Mouse (Mus musculus) granulocyte monocyte progenitor cell, adult 5-6 weeks (primary cell): ENCODE data around the gene Gpr174. TPM values are rescaled to one million over a fixed set of nuclear protein-coding genes. Genes with fewer than 3 reads are reported as not detected.
"Not testable (repeated sequence)": the region's sequence is repeated elsewhere in the genome, so short reads cannot be mapped to it uniquely, and the experiment has no call there.

ENCODE experiments used
- ATAC-seq: replicated peaks from 2 replicates; pipeline ENCODE4 v1.8.0; 2016; ENCODE audit warnings: mild to moderate bottlenecking, moderate TSS enrichment, inconsistent platforms; ENCODE audit not compliant: poor library complexity, severe bottlenecking
- total RNA-seq, 2 experiments: library from RNA; stranded (forward) in 1 of 2; stranded (reverse) in 1 of 2; fragments of 200-712, 200-1000 nt in 1 of 2; fragments of >200 nt in 1 of 2; fragmentation: Nextera tagmentation in 1 of 2; gene quantifications; 2 replicates each; pipeline ENCODE4 v1.2.3; 2014 to 2017

The Gpr174 gene
- 0.09 TPM in 1 of 2 replicates, not detected in the other for total RNA-seq (2014; fragmentation: Nextera tagmentation)
- not detected in 2 replicates for total RNA-seq (2017)

DNA sequence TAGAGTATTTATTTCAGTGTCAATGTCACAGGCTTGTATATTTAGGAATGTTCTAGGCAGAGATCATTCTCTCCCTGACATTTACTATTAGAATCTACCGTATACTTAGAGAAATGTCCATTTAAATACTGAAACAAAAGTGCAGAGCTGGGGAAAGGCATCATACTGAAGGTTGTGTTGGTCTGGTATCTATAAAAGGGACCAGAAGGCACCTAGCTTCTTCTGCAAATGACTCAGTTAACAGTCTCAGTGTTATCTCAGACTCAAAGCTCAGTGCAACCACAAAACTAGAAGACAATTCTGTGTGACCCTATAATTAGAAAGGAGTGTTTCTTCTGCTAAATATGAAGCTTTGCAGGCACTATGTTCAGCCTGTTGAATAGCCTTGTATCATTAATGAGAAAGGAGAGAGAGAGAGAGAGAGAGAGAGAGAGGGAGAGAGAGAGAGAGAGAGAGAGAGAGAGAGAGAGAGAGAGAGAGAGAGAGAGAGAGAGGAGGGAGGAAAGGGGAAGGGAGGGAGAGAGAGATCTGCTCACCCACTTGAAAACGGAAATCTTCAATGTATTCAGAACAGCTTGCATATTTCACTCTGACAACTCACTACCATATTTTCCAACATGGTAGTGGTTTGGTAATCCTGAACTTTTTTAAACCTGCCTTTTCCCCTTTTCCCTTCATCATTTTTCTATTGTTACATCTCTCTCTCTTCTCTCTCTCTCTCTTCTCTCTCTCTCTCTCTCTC, at the start of gene Gpr174:
Gpr174 (plus strand) TSS at position 393 of the 742 bp plus-strand sequence.
- no peak for ATAC-seq

DNA sequence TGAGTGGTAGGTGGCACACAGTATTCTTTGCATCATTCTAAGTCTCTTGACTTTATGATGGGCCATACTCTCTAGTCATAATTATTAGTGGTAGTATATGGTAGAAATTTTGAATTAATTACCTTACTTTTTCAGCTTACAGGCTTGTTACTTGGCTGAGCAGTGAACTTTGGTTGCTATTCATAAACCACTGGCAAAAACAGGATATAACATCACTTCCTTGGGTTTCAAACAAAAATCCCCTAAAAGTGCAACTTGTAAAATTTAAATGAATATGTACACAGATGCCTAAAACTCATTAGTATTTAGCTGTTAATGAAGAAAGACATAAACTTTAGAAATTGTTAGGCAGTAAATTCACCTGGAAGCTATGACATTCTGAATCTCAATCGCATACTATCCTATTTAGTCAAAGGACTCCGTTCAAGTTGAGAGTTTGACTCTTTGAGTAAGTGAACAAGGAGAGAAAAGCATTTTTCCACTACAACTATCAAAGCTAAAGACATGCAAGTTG, 38.0 kb upstream of the Gpr174 start:
- ATAC-seq: no peak

DNA sequence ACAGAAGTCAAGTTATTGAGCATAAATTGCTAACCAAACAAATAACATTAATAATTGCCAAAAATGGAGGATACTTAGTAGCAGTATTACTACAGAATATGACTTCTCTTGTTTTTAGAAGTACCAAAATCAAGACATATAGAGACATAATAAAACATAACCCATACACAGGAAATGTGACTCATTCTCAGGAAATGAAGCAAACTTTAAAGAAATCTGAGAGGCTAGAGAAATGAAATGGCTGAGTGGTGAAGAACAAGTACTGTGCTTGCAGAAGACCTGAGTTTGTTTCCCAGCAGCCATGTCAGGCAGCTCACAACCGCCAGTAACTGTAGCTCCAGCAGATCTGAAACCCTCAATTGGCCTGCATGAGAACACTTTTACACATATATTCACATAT, 30.8 kb upstream of the Gpr174 start:
- ATAC-seq: peak; percentile 44; the same call in 1 of the 2 replicates

DNA sequence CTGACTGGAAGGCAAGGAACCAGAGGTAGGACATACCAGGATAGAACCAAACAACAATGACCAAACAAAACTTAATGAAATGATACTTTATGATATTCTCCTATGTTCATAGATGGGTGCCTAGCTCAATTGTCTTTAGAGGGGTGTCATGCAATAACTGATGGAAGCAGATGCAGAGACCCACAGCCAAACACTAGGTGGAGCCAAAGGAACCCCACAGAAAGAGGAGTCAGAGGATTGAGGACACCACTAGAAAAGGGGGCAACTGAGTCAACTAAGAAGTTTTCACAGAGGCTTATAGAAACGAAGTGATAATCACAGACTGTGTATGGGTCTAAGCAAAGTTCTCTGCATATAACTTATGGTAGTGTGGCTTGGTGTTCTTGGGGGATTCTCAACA, 24.5 kb upstream of the Gpr174 start:
- ATAC-seq: no peak

DNA sequence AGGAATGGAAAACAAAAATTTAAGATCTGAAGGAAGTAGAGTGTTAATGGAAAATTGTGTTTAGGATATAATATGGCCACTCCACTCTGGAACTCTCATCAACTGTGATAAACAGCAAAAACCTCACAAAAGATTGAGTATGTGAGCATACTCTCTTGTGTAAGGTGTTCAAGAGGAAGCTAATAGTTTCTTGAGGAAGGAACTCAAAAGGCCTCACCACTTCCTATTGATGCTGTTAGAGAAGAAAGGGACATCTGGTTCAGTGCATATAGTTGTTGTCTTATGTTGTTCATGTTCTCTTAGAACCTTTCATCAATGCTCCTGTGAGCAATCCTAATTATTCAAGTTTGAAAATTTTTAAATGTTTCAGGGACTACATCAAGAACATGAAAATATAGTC, 21.0 kb upstream of the Gpr174 start:
- peak; percentile 89 for ATAC-seq

DNA sequence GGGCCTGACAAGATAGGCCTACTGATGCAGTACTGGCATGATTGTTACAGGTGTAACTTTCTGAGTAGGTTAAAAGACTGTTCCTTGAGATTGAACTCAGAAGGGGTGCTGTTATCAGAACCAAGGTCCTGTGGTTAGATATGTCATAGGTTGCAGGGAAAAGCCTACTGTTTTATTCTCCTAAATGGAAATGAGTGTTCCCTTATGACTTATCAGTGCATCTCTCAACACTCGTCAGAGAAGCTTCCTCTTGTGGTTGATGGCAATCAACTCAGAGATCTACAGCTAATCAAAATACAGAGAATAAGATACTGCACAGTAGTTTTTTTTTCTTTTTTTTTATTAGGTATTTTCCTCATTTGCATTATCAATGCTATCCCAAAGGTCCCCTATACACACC, 19.2 kb upstream of the Gpr174 start:
- no peak for ATAC-seq

DNA sequence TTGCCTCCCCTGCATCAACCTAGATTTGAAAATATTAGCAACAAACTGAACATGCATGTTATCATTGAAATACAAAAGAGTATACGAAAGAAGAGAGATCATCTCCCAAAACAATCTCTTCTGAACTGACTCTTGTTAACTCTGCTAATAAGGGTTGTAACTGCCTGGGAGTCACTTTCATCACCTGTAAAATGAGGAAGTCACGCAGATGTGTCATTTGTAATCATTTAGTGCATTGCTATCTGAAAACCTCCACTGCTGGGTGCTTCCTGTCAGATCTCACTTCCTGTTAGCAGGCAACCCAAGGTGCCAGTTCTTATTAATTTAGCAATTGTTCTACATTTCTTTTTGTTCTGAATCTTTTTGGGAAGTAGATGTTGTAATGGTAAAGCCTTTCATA, 5.3 kb upstream of the Gpr174 start:
- ATAC-seq: peak; percentile 98

DNA sequence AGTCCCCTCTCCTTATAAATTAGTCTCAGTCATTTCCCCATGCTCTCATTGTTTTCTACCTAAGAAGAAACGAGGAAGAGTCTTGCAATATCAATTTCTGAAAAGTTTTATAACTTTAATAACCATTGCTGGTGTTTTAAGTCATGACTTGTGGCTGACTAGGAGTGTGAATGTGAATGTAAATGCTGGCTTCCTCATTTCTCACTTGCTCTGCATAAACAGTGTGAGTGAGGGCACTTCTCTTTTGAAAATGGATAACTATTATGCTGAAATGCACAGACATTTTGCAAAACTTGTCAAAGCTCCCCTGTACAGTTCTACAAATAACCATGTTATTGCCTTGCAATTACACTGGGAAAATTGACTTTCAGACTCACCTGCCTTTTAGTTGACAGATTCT, 8.9 kb downstream of the Gpr174 start:
- ATAC-seq: peak; percentile 94

DNA sequence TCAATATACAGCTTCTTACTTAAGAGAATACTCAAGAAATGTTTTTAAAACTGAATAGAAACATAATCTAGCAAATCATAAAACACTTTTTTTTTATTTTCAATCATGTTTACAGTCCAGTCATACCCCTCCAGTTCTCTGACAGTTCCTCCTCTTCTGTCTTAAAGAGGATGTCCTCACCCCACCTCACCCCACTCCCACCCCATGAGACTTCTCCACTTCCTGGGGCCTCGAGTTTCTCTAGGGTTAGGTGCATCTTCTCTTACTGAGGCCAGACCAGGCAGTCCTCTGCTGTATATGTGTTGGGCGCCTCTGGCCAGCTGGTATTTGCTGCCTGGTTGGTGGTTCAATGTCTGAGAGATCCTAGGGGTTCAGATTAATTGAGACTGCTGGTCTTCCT, 21.9 kb downstream of the Gpr174 start:
- no peak for ATAC-seq

DNA sequence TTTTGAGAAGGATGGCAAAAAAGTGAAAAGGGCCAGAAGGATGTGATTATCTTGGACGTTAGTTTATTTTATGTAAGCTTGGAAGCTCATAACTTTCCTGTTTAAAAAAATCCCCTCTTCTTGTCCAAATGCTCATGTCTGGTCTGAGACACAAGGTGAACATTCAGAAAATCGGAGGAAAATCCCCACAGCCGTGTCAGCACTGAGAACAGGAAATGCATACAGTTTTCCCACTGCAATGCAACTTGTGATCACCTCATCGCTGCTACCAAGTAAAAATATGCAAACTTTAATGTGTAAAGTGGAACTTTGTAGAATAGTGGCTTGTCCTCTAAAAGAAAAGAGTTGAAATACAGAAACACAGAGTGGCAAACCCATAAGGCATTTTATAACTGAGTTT, 28.5 kb downstream of the Gpr174 start:
- ATAC-seq: no peak

DNA sequence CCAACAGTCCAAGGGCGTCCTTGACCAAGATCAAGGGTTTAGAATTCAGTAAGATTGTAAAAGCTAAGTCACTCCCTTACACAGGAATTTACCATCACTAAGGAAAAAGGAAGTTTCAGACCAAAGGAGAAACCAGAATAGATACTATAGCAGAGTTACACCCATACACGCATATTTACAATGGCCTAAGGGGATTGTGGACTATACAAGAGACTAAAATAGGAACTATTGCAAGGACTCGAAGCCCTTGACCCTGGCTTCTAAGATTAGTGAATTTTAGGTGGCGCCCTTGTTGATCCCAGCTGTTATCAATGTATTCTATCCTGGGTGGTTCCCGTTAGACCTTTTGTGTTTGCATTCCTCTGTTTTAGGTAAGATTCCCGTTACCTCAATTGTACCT, 42.2 kb downstream of the Gpr174 start:
- not testable (repeated sequence) for ATAC-seq

DNA sequence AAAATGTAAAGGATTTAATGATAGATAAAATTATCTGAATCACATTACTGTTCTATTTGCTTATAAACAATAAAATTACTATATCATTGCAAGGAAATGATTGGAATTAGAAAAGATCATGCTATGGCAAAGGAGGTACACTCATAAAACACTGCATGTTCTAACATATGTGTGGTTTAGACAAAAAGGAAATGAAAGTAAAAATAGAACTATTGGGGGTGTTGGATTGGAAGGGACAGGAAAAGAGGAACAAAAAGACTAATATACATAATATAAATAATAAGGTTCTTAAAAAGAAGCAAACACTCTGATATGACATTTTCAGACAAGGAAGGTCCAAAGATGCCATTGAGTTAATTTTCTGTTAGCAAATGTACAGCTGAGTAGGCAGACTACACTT, 43.1 kb downstream of the Gpr174 start:
- peak; percentile 96 for ATAC-seq

DNA sequence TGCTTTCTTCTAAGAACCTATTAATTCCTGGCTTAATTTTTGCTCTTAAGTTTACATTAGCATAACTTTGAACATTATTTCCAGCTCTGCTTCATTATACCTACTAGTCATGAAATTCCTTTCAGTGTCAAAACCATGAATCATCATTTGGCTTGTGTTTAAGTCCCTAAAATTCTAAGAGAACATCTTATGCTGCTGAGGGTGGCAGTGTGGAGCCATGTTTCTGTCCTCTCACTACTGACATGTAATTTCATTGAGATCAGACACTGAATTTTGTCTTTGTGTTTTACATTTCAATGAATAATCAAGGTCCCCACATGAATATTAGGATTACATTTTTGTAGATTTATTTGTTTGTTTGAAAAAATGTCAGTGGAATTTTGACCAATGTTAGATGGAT, 50.8 kb downstream of the Gpr174 start:
- no peak for ATAC-seq

DNA sequence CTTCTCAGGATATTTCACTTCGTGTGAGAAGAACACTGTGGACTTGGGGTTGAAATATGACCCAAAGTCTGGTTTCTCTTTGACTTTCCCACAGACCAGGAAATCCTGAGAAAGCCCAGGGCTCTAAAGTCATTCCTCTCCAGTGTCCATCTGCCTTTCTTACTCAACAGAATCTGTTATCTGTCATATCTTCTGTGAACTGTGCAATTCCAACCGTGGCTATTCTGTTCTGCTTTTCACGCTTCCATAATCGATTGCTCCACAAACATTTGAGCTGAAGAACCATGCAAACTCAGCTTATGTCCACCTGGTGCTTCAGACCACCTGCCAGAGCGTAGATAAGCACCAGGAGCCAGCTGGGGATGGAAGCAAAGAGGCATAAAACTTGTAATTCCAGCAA, 56.9 kb downstream of the Gpr174 start:
- ATAC-seq: peak; percentile 84

DNA sequence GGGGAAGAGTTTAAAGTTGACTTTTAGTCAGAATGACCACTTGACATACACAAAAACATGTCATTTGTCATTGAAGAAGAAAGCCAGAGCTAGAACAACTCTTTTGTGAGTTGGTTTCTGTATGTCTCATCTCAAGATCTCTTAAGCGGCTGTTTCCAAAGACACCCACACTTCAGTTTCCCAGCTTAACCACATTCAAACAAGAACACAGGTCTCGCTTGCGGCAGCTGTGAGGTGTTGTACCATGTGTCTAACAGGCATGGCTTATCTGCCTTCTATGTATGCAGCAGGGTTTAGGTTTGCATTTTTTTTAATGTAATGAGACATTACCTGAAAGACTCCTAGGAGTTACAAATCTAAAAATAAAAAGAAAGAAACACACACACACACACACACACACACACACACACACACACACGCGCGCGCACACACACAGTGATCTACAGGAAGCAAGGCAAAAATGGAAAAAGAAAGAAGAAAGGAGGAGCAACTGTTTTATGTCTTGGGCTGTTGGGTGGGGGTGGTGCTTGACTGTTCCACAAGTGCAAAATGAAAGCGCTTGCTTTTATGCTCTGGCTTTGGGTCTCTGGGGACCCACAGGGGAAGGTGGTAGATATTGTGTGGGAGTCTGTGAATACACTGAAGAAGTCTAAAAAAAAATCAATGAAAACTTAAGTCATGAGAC, 70.2 kb downstream of the Gpr174 start:
- ATAC-seq: peak; percentile 52

DNA sequence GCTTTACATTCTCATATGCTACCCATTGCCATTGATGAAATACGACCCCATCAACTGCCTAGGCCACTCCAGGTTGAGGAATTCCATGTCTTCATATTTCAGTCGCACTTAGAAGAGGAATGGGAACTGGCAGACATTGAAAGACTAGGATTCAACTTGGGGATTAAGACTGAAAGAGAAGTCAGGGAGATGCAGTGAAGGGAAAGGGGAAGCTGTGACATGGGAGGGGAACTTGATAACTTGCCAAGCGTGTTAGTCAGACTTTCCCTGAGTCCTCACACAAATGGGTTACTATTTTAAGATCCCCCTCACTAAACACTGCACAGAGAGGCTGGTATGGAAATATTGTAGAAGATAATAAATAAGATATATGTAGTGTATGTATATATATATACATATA, 74.2 kb downstream of the Gpr174 start:
- ATAC-seq: peak; percentile 97

DNA sequence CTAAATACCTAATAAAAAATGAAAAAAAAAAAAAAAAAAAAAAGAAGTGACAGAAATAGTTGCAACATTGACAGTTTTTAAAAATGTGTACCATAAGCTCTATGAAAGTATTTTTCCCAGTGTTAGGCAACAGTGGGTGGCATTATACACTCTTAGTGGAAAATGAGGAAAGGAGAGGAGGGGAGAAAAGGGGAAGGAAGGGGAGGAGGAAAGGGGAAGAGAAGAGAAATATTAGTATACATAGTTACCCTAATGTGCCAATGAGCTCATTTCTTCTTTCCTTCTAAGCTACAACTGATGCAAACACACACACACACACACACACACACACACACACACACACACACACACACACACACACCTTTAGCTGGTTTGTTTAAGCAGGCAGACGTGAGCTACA, 80.9 kb downstream of the Gpr174 start:
- ATAC-seq: peak; percentile 100

DNA sequence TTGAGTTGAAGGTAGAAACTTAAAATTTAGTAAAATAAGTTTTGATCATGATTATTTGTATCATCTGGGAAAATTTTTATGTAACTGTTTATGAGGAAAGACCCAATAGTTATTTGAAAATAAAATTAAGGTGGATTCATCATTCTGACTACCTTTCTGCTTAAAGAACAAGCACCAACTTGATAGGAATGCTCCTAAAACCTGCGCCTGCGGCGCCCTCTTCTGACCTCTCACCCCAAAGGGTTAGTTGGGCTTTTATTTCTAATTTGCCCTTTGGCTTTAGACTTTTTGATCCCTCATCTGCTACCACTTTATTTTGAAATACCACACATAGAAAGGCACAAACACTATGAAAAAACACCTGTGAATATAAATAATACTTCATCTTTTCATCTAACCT, 86.3 kb downstream of the Gpr174 start:
- ATAC-seq: no peak
